Mouse (Mus musculus): ENCODE results near the gene Ace. TPM values are rescaled to one million over a fixed set of nuclear protein-coding genes. Genes with fewer than 3 reads are reported as not detected.

Ace gene
- total RNA-seq, 4 experiments from 2014 or later: 13.9 to 25.6 (median 19.4) TPM

Other genes with a start within 250 kb of the Ace start
- gene Cyb561, start 14.6 kb upstream of the Ace start, total RNA-seq (2022): 10 to 100 TPM in 1 of 4 experiments, 1 to 10 TPM in 3; 7.5 to 11.0 (median 8.7) TPM
- gene Ace3, start 26.7 kb downstream of the Ace start, total RNA-seq (2022): not detected
- gene Kcnh6, start 40.2 kb downstream of the Ace start, total RNA-seq (2022): not detected
- 10 to 100 TPM; 35.1 to 41.9 (median 38.4) TPM for gene Dcaf7, start 68.9 kb downstream of the Ace start, total RNA-seq (2022)
- gene Taco1, start 98.1 kb downstream of the Ace start, total RNA-seq (2022): 10 to 100 TPM; 56.4 to 73.0 (median 65.0) TPM
- 10 to 100 TPM; 34.7 to 38.5 (median 36.1) TPM for gene Map3k3, start 116.7 kb downstream of the Ace start, total RNA-seq (2022)
- gene Gm10840, start 192.9 kb downstream of the Ace start, total RNA-seq (2022): not detected
- gene Limd2, start 192.9 kb downstream of the Ace start, total RNA-seq (2022): 1 to 10 TPM; 1.7 to 3.9 (median 3.4) TPM
- gene Strada, start 234.2 kb downstream of the Ace start, total RNA-seq (2022): 1 to 10 TPM; 4.8 to 8.5 (median 7.6) TPM
- gene Ccdc47, start 248.4 kb downstream of the Ace start, total RNA-seq (2022): 10 to 100 TPM; 71.6 to 93.0 (median 85.9) TPM
- gene Ddx42, start 249.0 kb downstream of the Ace start, total RNA-seq (2022): 10 to 100 TPM; 24.7 to 30.7 (median 27.3) TPM